Mouse (Mus musculus) forebrain, embryonic 13.5 days (tissue): ENCODE measurements around the gene Ggt7. TPM values are rescaled to one million over a fixed set of nuclear protein-coding genes. Genes with fewer than 3 reads are reported as not detected.
"Not testable (repeated sequence)": the region's sequence is repeated elsewhere in the genome, so short reads cannot be mapped to it uniquely, and the experiment has no call there.

Source experiments
- ATAC-seq: fragments of 200-750 bp; cut with Nextera tagmentation; 2 replicates; pipeline ENCODE4 v1.8.0; 2017
- H3K27ac ChIP-seq: fragments of 300-500 bp; sonication (generic); 2 replicates; pipeline ENCODE4 v1.5.1; 2015; ENCODE audit warnings: inconsistent platforms, mild to moderate bottlenecking, moderate library complexity
- H3K27me3 ChIP-seq: fragments of 300-500 bp; sonication (generic); 2 replicates; pipeline ENCODE4 v1.6.1; 2015; ENCODE audit warnings: mild to moderate bottlenecking, inconsistent platforms
- H3K36me3 ChIP-seq: fragments of 300-500 bp; sonication (generic); 2 replicates; pipeline ENCODE4 v1.6.1; 2015; ENCODE audit warnings: mild to moderate bottlenecking, inconsistent platforms; ENCODE audit not compliant: poor library complexity, severe bottlenecking
- H3K4me1 ChIP-seq: fragments of 300-500 bp; sonication (generic); 2 replicates; pipeline ENCODE4 v1.6.1; 2015; ENCODE audit warnings: inconsistent platforms
- H3K4me2 ChIP-seq: fragments of 300-500 bp; sonication (generic); 2 replicates; pipeline ENCODE4 v1.6.1; 2015; ENCODE audit warnings: inconsistent platforms, mild to moderate bottlenecking, moderate library complexity
- H3K4me3 ChIP-seq: fragments of 300-500 bp; sonication (generic); 2 replicates; pipeline ENCODE4 v1.5.1; 2015; ENCODE audit warnings: mild to moderate bottlenecking, inconsistent platforms
- H3K9ac ChIP-seq: fragments of 300-500 bp; sonication (generic); 2 replicates; pipeline ENCODE4 v1.6.1; 2015; ENCODE audit warnings: mild to moderate bottlenecking, inconsistent platforms
- H3K9me3 ChIP-seq: fragments of 300-500 bp; sonication (generic); replicated peaks from 2 replicates; pipeline ENCODE4 v1.6.1; 2016; ENCODE audit warnings: inconsistent platforms
- WGBS: fragments of 180-500 bp; shearing (Covaris S2); methylation state at CpG from one replicate; pipeline ENCODE4 v1.1.7; 2015; 5-methylcytosine and 5-hydroxymethylcytosine counted together
- polyA plus RNA-seq: library from polyadenylated mRNA; unstranded; fragments of >200 nt; fragmentation: Nextera tagmentation; extraction: Ambion mirVana; gene quantifications from 2 replicates; pipeline ENCODE4 v1.2.1, GENCODE M21; 2015

The Ggt7 gene
- polyA plus RNA-seq = 33.7 and 39.4 TPM in 2 replicates

- ATAC-seq = peak; percentile 99
- 2% methylated on average over 70 of the region's 70 CpGs for WGBS
- Histone ChIP-seq H3K27me3 (no peaks in the 10 kb centered on the region; the same call in 1 of the 2 replicates), H3K4me1 (peaks cover 33% of the 10 kb centered on the region), H3K4me3 (peak within 1 kb of the TSS; percentile 71), H3K9me3 (no peaks in the 10 kb centered on the region), H3K4me2 (peak within 1 kb of the TSS; percentile 75), H3K9ac (peak within 1 kb of the TSS; percentile 68), H3K27ac (peak within 1 kb of the TSS; percentile 74), H3K36me3 (no peaks in the 10 kb centered on the region)
Observed at GRCm38 (mm10) chr2:155517455-155518423, at the start of gene Ggt7, which contains the start of gene Acss2. Ggt7 (minus strand) TSS chr2:155518237. Acss2 (plus strand) TSS chr2:155517948.

- Histone ChIP-seq H3K9ac (no peak overlapping the region), H3K4me2 (no peak overlapping the region), H3K9me3 (no peaks in the 10 kb centered on the region), H3K4me3 (no peak overlapping the region), H3K27ac (no peak overlapping the region), H3K4me1 (peaks cover 11% of the 10 kb centered on the region), H3K27me3 (no peaks in the 10 kb centered on the region), H3K36me3 (0 out of 2 replicates have a peak, but pooled peaks cover 14% of the 10 kb centered on the region)
- WGBS = 87% methylated on average over 5 of the region's 5 CpGs
- no peak for ATAC-seq
Observed at GRCm38 (mm10) chr2:155567751-155568150, 49.7 kb upstream of the Ggt7 start.

GRCm38 (mm10) chr2:155562934-155563333, 44.9 kb upstream of the Ggt7 start:
- H3K4me1 ChIP-seq = no peaks in the 10 kb centered on the region
- 81% methylated on average over 4 of the region's 4 CpGs for WGBS
- H3K36me3 ChIP-seq = peaks cover 39% of the 10 kb centered on the region; the same call in 1 of the 2 replicates
- no peak overlapping the region for H3K9ac ChIP-seq
- no peaks in the 10 kb centered on the region for H3K27me3 ChIP-seq
- no peak overlapping the region for H3K4me3 ChIP-seq
- no peak for ATAC-seq
- H3K4me2 ChIP-seq = no peak overlapping the region
- H3K9me3 ChIP-seq = no peaks in the 10 kb centered on the region
- H3K27ac ChIP-seq = no peak overlapping the region

GRCm38 (mm10) chr2:155562209-155562608, 44.2 kb upstream of the Ggt7 start:
- whole genome bisulfite sequencing = 66% methylated on average over 1 of the region's 1 CpGs
- Histone ChIP-seq H3K36me3 (peaks cover 39% of the 10 kb centered on the region; the same call in 1 of the 2 replicates), H3K4me1 (no peaks in the 10 kb centered on the region), H3K27me3 (no peaks in the 10 kb centered on the region), H3K9me3 (no peaks in the 10 kb centered on the region), H3K27ac (no peak overlapping the region), H3K4me2 (no peak overlapping the region), H3K4me3 (no peak overlapping the region), H3K9ac (no peak overlapping the region)
- ATAC-seq = no peak

GRCm38 (mm10) chr2:155554426-155554985, 36.5 kb upstream of the Ggt7 start:
- WGBS = 86% methylated on average over 2 of the region's 2 CpGs
- no peaks in the 10 kb centered on the region for H3K4me1 ChIP-seq
- H3K36me3 ChIP-seq = peaks cover 7% of the 10 kb centered on the region; the same call in 1 of the 2 replicates
- H3K4me2 ChIP-seq = no peak overlapping the region
- no peak overlapping the region for H3K9ac ChIP-seq
- H3K9me3 ChIP-seq = no peaks in the 10 kb centered on the region
- no peak for ATAC-seq
- no peak overlapping the region for H3K4me3 ChIP-seq
- H3K27ac ChIP-seq = no peak overlapping the region
- H3K27me3 ChIP-seq = no peaks in the 10 kb centered on the region

- ATAC-seq = no peak
- Histone ChIP-seq H3K4me2 (no peak overlapping the region), H3K4me1 (no peaks in the 10 kb centered on the region), H3K9ac (no peak overlapping the region), H3K36me3 (no peaks in the 10 kb centered on the region), H3K9me3 (no peaks in the 10 kb centered on the region), H3K27me3 (no peaks in the 10 kb centered on the region), H3K4me3 (no peak overlapping the region), H3K27ac (no peak overlapping the region)
Observed at GRCm38 (mm10) chr2:155552949-155553354, 34.9 kb upstream of the Ggt7 start.

- Histone ChIP-seq H3K4me2 (no peak overlapping the region), H3K27me3 (no peaks in the 10 kb centered on the region), H3K4me1 (no peaks in the 10 kb centered on the region), H3K4me3 (no peak overlapping the region), H3K9me3 (no peaks in the 10 kb centered on the region), H3K9ac (no peak overlapping the region), H3K36me3 (no peaks in the 10 kb centered on the region), H3K27ac (no peak overlapping the region)
- ATAC-seq = no peak
Observed at GRCm38 (mm10) chr2:155552336-155552735, 34.3 kb upstream of the Ggt7 start.

GRCm38 (mm10) chr2:155546955-155547354, 28.9 kb upstream of the Ggt7 start:
- Histone ChIP-seq H3K27ac (no peak overlapping the region), H3K4me3 (no peak overlapping the region), H3K27me3 (no peaks in the 10 kb centered on the region), H3K36me3 (no peaks in the 10 kb centered on the region), H3K9ac (no peak overlapping the region), H3K4me2 (no peak overlapping the region), H3K9me3 (no peaks in the 10 kb centered on the region), H3K4me1 (no peaks in the 10 kb centered on the region)
- no peak for ATAC-seq
- 64% methylated on average over 1 of the region's 1 CpGs for WGBS

- no peak overlapping the region for H3K27ac ChIP-seq
- no peaks in the 10 kb centered on the region for H3K9me3 ChIP-seq
- no peak overlapping the region for H3K4me2 ChIP-seq
- ATAC-seq = no peak
- no peak overlapping the region for H3K4me3 ChIP-seq
- H3K9ac ChIP-seq = no peak overlapping the region
- no peaks in the 10 kb centered on the region for H3K27me3 ChIP-seq
- H3K4me1 ChIP-seq = no peaks in the 10 kb centered on the region
- 71% methylated on average over 6 of the region's 6 CpGs for WGBS
- no peaks in the 10 kb centered on the region for H3K36me3 ChIP-seq
Observed at GRCm38 (mm10) chr2:155540822-155541458, 22.9 kb upstream of the Ggt7 start.

- H3K4me2 ChIP-seq = no peak overlapping the region
- H3K4me1 ChIP-seq = no peaks in the 10 kb centered on the region
- H3K36me3 ChIP-seq = no peaks in the 10 kb centered on the region
- no peak overlapping the region for H3K9ac ChIP-seq
- no peaks in the 10 kb centered on the region for H3K9me3 ChIP-seq
- no peak overlapping the region for H3K4me3 ChIP-seq
- no peak overlapping the region for H3K27ac ChIP-seq
- ATAC-seq = no peak
- H3K27me3 ChIP-seq = no peaks in the 10 kb centered on the region
Observed at GRCm38 (mm10) chr2:155539696-155540095, 21.7 kb upstream of the Ggt7 start.

GRCm38 (mm10) chr2:155538463-155539057, 20.5 kb upstream of the Ggt7 start:
- H3K27me3 ChIP-seq, H3K4me1 ChIP-seq, H3K36me3 ChIP-seq, H3K4me3 ChIP-seq, ATAC-seq, H3K9ac ChIP-seq, H3K9me3 ChIP-seq, H3K4me2 ChIP-seq, H3K27ac ChIP-seq: not testable (repeated sequence)
- WGBS = 79% methylated on average over 19 of the region's 19 CpGs
